Mouse (Mus musculus) Muller cell, postnatal 12 days (primary cell): ENCODE measurements around the gene Nop53.
A peak's percentile ranks its signal among the peaks of the same experiment; 100 is the strongest.
"Not testable (repeated sequence)": the region's sequence is repeated elsewhere in the genome, so short reads cannot be mapped to it uniquely, and the experiment has no call there.

Source experiments
- DNase-seq: peaks from one replicate; pipeline ENCODE4 v3.0.0-alpha.2; 2015; ENCODE audit errors: inconsistent ontology term

The Nop53 gene

GRCm38 (mm10) chr7:15920645-15921190, 25.2 kb downstream of the Nop53 start:
- no peak for DNase-seq

DNA sequence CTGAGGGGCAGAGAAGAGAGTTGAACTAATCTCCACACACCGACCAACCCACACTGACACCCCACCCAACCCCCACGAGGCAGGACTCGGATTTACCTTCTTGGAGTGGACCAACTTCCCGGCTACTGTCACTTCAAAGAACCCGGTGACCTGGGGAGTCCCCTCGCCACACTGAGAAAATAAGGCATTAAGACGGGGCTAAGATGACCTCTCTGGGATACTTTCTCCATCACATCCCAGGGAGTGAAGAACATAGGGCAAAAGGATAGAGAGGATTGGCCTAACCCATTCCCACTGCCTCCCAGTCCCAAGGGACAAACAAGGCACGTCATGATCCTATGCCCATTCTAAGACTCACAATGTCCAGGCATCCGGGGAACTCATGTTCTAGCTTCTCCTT, 25.9 kb downstream of the Nop53 start:
- DNase-seq = no peak

DNA sequence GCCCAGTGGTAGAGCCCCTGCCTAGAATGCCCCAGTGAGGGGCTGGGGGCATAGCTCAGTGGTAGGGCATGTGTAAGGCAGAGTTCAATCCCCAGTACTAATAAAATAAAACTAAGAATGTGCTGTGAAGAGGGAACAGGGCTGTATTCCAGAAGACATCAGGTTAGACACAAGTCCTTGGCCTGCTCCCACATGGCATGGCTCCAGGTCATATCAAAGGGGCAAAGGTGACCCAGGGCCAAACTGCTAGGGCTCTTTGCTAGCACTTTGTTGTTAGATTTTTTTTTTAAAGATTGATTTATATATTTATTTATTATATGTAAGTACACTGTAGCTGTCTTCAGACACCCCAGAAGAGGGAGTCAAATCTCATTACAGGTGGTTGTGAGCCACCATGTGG, 27.5 kb downstream of the Nop53 start:
- no peak for DNase-seq

GRCm38 (mm10) chr7:15916996-15917395, 28.9 kb downstream of the Nop53 start:
- DNase-seq = no peak

DNA sequence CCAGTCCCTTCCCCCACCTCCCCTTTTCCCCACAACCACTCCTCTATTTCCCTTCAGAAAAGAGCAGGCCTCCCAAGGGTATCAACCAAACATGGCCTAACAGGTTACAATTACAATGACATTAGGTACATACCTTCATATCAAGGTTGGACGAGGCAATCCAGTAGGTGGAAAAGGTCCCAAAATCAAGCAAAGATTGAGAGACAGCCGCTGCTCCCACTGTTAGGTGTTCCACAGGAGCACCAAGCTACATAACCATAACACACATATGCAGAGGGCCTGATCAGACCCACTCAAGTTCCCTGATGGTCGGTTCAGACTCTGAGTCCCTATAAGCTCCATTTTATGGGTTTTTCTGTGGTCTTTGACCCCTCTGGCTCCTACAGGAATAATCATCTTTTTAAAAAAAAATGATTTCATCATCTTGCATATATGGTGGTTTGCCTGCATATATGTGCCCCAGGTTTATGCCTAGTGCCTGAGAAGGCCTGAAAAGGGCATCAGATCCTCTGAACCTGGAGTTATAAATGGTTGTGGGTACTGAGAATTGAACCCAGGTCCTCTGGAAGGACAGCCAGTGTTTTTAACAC, 29.6 kb downstream of the Nop53 start:
- DNase-seq = no peak

DNA sequence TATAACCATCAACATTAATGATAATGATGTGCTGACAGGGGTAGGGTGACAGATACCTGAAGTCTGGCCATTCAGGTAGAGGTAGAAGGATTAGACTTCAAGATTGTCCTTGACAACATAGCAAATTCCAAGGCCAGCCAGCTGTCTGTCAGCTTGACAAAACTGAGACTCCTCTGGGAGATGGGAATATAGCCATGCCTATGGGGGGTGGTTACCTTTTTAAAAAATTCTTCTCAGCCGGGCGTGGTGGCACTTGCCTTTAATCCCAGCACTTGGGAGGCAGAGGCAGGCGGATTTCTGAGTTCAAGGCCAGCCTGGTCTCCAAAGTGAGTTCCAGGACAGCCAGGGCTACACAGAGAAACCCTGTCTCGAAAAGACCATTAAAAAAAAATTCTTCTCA, 30.2 kb downstream of the Nop53 start:
- not testable (repeated sequence) for DNase-seq

DNA sequence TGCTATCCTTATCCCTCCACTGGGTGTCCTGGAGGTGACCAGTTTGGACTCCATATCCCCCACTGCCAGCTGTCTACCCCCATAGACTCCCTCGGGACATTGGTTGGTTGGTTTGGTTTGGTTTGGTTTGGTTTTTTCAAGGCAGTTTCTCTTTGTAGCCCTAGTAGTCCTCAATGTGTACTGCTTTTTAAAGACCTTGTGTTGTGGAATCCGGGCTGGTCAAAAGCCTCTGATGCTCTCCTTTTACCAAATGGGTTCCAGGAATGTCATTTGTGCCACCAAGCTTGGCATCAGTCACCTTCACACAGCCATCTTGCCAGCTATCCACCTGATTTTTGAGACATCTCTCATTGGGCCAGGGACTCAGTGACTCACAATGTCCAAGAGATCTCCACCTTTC, 31.1 kb downstream of the Nop53 start:
- peak; percentile 23 for DNase-seq

DNA sequence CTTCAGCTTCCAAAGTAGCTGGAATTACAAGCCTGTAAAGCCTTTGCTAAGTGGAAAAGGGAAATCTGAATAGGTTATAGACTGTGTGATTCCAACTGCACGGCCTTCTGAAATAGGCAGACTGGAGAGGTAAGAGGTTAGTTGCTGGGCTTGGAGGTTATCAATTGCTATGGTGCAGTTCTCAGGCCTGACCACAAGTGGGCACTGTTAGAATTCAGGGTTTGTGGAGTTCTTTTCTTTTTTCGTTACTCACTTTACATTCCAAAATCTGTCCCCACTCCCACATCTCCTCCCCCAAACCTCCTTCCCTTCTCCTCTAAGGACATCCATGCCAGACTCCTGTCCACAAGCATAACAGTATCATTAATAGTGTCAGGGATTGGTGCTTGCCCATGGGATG, 31.6 kb downstream of the Nop53 start:
- DNase-seq = peak; percentile 14

DNA sequence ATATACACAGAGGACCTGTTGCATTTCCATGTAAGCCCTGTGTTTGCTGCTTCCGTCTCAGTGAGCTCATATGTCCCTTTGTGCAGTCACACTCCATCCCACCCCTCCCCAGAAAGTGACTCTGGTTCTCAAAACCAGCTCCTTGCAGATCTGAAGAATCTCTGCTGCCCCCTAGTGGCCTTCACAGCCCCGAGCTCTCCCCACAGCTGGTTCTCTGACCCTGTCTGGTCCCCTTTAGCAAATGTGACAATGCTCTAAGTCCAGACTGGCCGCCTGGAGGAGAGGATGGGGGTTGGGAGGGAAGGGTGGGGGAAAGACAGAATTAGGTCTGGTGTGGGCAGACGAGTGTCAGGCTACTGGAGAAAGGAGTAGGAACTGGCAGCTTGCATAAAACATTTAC, 33.7 kb downstream of the Nop53 start:
- peak; percentile 74 for DNase-seq

GRCm38 (mm10) chr7:15910521-15910920, 35.4 kb downstream of the Nop53 start:
- no peak for DNase-seq

DNA sequence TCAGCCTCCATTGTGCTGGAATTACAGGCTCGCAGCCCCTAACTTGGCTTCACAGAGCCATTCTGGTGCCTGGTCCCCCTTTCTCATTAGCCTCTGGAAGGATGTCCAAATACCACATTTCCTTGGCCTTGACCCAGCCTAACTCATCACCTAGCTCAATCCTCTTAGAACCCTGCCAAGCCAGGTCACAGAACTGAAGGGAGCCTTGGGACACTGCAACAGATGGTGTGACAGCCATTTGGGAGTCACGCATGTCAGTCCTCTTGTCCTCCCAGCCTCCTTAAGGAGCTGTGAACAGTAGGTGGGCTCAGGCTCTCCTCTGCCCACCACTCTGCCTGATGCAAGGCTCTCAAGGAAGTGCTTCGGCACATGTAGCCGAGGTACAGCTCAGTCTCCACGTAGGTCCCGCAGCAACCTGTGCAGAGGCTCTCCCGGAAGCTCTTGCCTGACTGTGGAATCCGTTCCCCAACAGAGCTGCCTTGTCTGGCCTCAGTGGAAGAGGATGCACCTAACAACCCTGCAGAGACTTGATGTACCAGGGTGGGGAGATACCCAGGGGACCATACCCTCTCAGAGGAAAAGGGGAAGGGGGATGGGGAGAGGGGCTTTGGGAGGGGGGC, 37.8 kb downstream of the Nop53 start:
- no peak for DNase-seq

DNA sequence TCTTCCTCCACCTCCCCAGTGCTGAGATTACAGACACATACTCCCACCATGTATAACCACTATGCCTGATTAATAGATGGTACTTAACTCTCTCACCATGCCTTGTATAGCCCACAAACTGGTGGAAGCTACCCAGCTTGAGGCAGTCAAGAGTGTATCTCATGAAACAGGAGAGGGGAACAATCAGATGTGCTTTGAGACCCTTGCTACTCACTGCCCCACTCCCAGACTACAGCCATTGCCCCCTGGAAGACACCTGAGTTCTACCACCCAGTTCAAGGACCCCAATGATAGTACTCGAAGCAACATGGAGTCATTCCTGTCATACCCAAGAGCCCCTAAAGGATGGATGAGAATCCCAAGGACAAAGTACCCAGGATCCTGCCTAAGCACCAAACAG, 39.3 kb downstream of the Nop53 start:
- no peak for DNase-seq

DNA sequence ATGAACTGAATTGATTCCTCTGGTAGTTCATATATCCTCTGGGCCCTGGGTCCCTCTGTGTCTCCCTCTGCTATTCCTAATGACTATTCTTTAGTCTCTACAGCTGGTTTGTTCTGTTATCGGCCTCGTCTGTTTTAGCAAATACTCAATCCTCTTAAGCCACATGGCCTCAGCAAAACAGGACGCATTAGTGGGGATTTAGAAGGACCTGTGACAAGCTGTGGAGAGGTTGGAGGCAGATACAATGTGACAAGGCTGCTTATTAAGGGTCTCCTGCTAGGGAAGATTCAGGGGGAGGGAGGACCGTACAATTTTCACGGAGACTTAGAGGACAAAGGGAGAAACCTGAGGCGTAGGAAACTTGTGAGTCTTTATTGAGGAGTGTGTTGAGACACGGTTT, 40.0 kb downstream of the Nop53 start:
- DNase-seq = no peak

GRCm38 (mm10) chr7:15901366-15902048, 44.4 kb downstream of the Nop53 start:
- DNase-seq = no peak

DNA sequence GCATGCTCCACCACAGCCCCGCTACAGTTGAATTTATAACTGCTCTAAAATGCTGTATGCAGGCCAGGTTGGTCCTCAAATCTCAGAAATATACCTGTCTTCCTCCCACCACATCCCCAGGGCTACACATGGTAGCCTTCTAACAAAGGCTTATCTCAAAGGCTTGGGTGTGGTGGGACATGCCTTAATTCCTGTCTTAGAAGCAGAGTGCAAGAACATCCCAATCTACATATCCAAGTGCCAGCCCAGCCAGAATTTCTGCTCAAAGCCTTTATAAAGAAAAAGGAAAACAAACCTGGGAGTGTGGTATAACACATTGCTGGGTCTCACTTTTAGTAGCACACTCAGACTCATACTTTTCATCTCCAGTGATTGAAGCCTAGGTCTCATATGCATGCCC, 51.6 kb downstream of the Nop53 start:
- no peak for DNase-seq
